7 mouse cellular contexts compared by ENCODE assay signal in the genomic region with DNA sequence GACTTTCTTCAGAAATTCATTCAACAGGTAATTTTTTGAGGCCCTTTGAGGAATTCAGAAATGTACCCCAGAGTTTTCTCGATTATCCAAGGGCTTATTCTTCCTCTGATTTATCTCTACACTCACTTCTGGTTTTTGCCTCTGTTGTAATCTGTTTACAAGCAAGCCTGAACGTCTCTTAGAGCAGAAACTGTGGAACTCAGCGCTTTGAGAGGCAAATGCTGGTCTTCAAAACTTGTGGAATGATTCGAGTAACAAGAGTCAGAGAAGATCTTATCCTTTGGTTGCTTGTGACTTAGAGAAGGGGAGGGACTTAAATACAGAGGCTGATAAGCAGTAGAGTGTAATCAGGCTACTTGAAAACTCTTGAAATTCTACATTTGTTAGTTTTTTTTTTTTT. TPM values are rescaled to one million over a fixed set of nuclear protein-coding genes. Genes with fewer than 3 reads are reported as not detected.
DNase-seq lines count a peak whose midpoint lies in the region; ATAC-seq lines count a peak whose summit lies in the region.

No protein-coding gene starts in this region.

- peaks cover 13% of the 10 kb centered on the region for H3K4me1 ChIP-seq in neural tube, embryonic 11.5 days (ENCODE audit: control insufficient read depth, insufficient read depth, low read length)
- peaks cover 15% of the 10 kb centered on the region for H3K4me1 ChIP-seq in embryonic facial prominence, embryonic 15.5 days
- peaks cover 18% of the 10 kb centered on the region for H3K4me1 ChIP-seq in limb, embryonic 12.5 days (replicated peaks)
- H3K4me1 ChIP-seq in stomach, embryonic 14.5 days (ENCODE audit: control insufficient read depth, insufficient read depth, low read length): peaks cover 14% of the 10 kb centered on the region

- no peaks in the 10 kb centered on the region for H3K27me3 ChIP-seq in neural tube, embryonic 11.5 days (ENCODE audit: control insufficient read depth, insufficient read depth, low read length)
- no peaks in the 10 kb centered on the region for H3K27me3 ChIP-seq in embryonic facial prominence, embryonic 15.5 days
- H3K27me3 ChIP-seq in limb, embryonic 12.5 days: no peaks in the 10 kb centered on the region
- H3K27me3 ChIP-seq in stomach, embryonic 14.5 days (ENCODE audit: control insufficient read depth, insufficient read depth, low read length): no peaks in the 10 kb centered on the region

- peak overlapping the region; percentile 85 for H3K9ac ChIP-seq in neural tube, embryonic 11.5 days (ENCODE audit: low read length)
- H3K9ac ChIP-seq in embryonic facial prominence, embryonic 15.5 days: peak overlapping the region; percentile 98; the same call in 1 of the 2 replicates
- H3K9ac ChIP-seq in limb, embryonic 12.5 days (replicated peaks): peak overlapping the region; percentile 92
- H3K9ac ChIP-seq in stomach, embryonic 14.5 days (replicated peaks; ENCODE audit: low read depth, low read length): peak overlapping the region; percentile 87

- DNase-seq in neural tube, embryonic 11.5 days (ENCODE audit: low spot score): no peak
- no peak for DNase-seq in neural tube, embryonic 10.5 days (ENCODE audit: extremely low spot score, low spot score)
- DNase-seq in right cerebral cortex, postnatal 36 days (ENCODE audit: low spot score in 2 of 2): no peak
- no peak for DNase-seq in left cerebral cortex, postnatal 25 days (ENCODE audit: low spot score in 2 of 2)

- no peak for ATAC-seq in neural tube, embryonic 11.5 days (ENCODE audit: insufficient read depth, low FRiP score, low TSS enrichment)
- no peak for ATAC-seq in embryonic facial prominence, embryonic 15.5 days (ENCODE audit: insufficient number of reproducible peaks, low FRiP score, low TSS enrichment, low read depth)
- no peak for ATAC-seq in limb, embryonic 12.5 days (ENCODE audit: insufficient number of reproducible peaks, insufficient read depth, low FRiP score, low TSS enrichment, low read depth)
- no peak for ATAC-seq in stomach, embryonic 14.5 days (ENCODE audit: insufficient number of reproducible peaks, insufficient read depth, low FRiP score, low read depth)

- H3K27ac ChIP-seq in neural tube, embryonic 11.5 days (ENCODE audit: low read depth, low read length): no peak overlapping the region
- peak overlapping the region; percentile 91; the same call in 1 of the 2 replicates for H3K27ac ChIP-seq in embryonic facial prominence, embryonic 15.5 days (replicated peaks)
- no peak overlapping the region for H3K27ac ChIP-seq in limb, embryonic 12.5 days
- H3K27ac ChIP-seq in stomach, embryonic 14.5 days (ENCODE audit: low read length): peak overlapping the region; percentile 80; the same call in 1 of the 2 replicates

- H3K4me2 ChIP-seq in neural tube, embryonic 11.5 days (ENCODE audit: low read depth): peak overlapping the region; percentile 81
- peak overlapping the region; percentile 88 for H3K4me2 ChIP-seq in embryonic facial prominence, embryonic 15.5 days (replicated peaks)
- H3K4me2 ChIP-seq in limb, embryonic 12.5 days: peak overlapping the region; percentile 87
- peak overlapping the region; percentile 94 for H3K4me2 ChIP-seq in stomach, embryonic 14.5 days (replicated peaks; ENCODE audit: low read depth, low read length)

- H3K4me3 ChIP-seq in neural tube, embryonic 11.5 days (ENCODE audit: low read depth, low read length): peak overlapping the region; percentile 73
- peak overlapping the region; percentile 81 for H3K4me3 ChIP-seq in embryonic facial prominence, embryonic 15.5 days (replicated peaks)
- peak overlapping the region; percentile 93 for H3K4me3 ChIP-seq in limb, embryonic 12.5 days (replicated peaks)
- H3K4me3 ChIP-seq in stomach, embryonic 14.5 days (ENCODE audit: low read depth, low read length): peak overlapping the region; percentile 75

- H3K9me3 ChIP-seq in neural tube, embryonic 11.5 days (ENCODE audit: control insufficient read depth, low read length): no peaks in the 10 kb centered on the region
- H3K9me3 ChIP-seq in embryonic facial prominence, embryonic 15.5 days (replicated peaks): no peaks in the 10 kb centered on the region
- no peaks in the 10 kb centered on the region for H3K9me3 ChIP-seq in limb, embryonic 12.5 days
- H3K9me3 ChIP-seq in stomach, embryonic 14.5 days (ENCODE audit: control insufficient read depth, low read depth, low read length): no peaks in the 10 kb centered on the region

- intact Hi-C loops in left cerebral cortex, postnatal 25 days (cut with DNase I): no loop called here

- no peaks in the 10 kb centered on the region for H3K36me3 ChIP-seq in neural tube, embryonic 11.5 days (ENCODE audit: control insufficient read depth, insufficient read depth, low read length)
- no peaks in the 10 kb centered on the region for H3K36me3 ChIP-seq in embryonic facial prominence, embryonic 15.5 days
- H3K36me3 ChIP-seq in limb, embryonic 12.5 days: no peaks in the 10 kb centered on the region
- H3K36me3 ChIP-seq in stomach, embryonic 14.5 days (ENCODE audit: control insufficient read depth, insufficient read depth, low read length): no peaks in the 10 kb centered on the region

- 37% methylated on average over 4 of the region's 4 CpGs for WGBS in neural tube, embryonic 11.5 days
- 13% methylated on average over 4 of the region's 4 CpGs for WGBS in embryonic facial prominence, embryonic 15.5 days
- WGBS in limb, embryonic 12.5 days: 31% methylated on average over 4 of the region's 4 CpGs
- WGBS in stomach, embryonic 14.5 days: 15% methylated on average over 4 of the region's 4 CpGs

RNA-seq across cellular contexts. Expression of a gene that starts 1.3 kb away (rescaled TPM):
- 27.7 and 30.3 TPM in 2 replicates for polyA plus RNA-seq in neural tube, embryonic 11.5 days (2014; fragmentation: Nextera tagmentation; extraction: Ambion mirVana)
- 17.6 and 18.4 TPM in 2 replicates for polyA plus RNA-seq in embryonic facial prominence, embryonic 15.5 days (2015; fragmentation: Nextera tagmentation; extraction: Ambion mirVana)
- 27.6 and 28.4 TPM in 2 replicates for polyA plus RNA-seq in limb, embryonic 12.5 days (2016; fragmentation: Nextera tagmentation; extraction: Ambion mirVana)
- polyA plus RNA-seq in stomach, embryonic 14.5 days (2014; fragmentation: Nextera tagmentation; extraction: Ambion mirVana): 18.2 and 19.1 TPM in 2 replicates
- 10 to 100 TPM; 15.3 to 15.8 TPM for total RNA-seq in left cerebral cortex, postnatal 25 days (2021)

Comparison
In these comparisons a context has a peak if more than half of its experiments do, and no peak if none do; other contexts are left out.
1. H3K27ac ChIP-seq: peak in embryonic facial prominence, embryonic 15.5 days (single experiment) and stomach, embryonic 14.5 days (single experiment); none in neural tube, embryonic 11.5 days (single experiment) and limb, embryonic 12.5 days (single experiment).
2. Peak in every context shown above with its lines, with median percentiles within 50 percentile points of each other: H3K4me2 ChIP-seq, H3K4me3 ChIP-seq and H3K9ac ChIP-seq.